Mouse (Mus musculus) lung, postnatal 0 days (tissue): ENCODE measurements around the gene Rrnad1.
A peak's percentile ranks its signal among the peaks of the same experiment; 100 is the strongest.

Experiments used
- CTCF ChIP-seq: IDR thresholded peaks from 2 replicates; pipeline ENCODE4 v1.5.1; 2016; ENCODE audit warnings: antibody characterized with exemption, mild to moderate bottlenecking
- EP300 ChIP-seq: IDR thresholded peaks from 2 replicates; pipeline ENCODE4 v1.6.1; 2016; ENCODE audit warnings: antibody characterized with exemption, mild to moderate bottlenecking, control low read depth

DNA sequence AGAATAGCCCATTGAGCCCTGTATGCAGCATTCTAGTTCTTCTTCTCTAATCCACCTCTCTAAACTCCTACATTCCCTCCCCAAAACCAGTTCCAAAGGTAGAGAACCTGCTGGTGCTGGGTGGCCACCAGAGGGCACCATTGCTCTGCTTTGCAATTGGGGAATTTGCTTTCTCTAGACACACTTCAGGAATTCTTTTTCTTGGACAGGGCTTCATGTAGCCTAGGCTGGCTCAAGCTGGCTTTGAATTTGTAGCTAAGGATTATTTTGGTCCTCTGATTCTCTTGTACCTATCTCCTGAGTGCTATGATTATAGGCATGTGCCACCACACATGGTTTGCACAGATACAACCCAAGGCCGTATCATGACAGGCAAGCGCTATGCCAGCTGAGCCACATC lies 5.3 kb upstream of the Rrnad1 start:
- no peak for TF ChIP-seq EP300
- TF ChIP-seq CTCF = peak; percentile 97
